Mouse (Mus musculus) stomach, postnatal 0 days (tissue): Measurements from ENCODE around the gene 1810043G02Rik.

Experiments
- CTCF ChIP-seq: IDR thresholded peaks from 2 replicates; pipeline ENCODE4 v1.5.1; 2016; ENCODE audit warnings: antibody characterized with exemption, low read depth, mild to moderate bottlenecking, moderate library complexity
- EP300 ChIP-seq: optimal IDR thresholded peaks from 2 replicates; pipeline ENCODE3; 2016; ENCODE audit warnings: antibody characterized with exemption

GRCm38 (mm10) chr10:78001796-78002195, 23.5 kb downstream of the 1810043G02Rik start:
- TF ChIP-seq CTCF (no peak), EP300 (no peak)
